10 mouse cellular contexts compared by ENCODE assay signal in genomic region chr7:134408641-134409040, GRCm38 (mm10). TPM values are rescaled to one million over a fixed set of nuclear protein-coding genes. Genes with fewer than 3 reads are reported as not detected.
DNase-seq lines count a peak whose midpoint lies in the region; ATAC-seq lines count a peak whose summit lies in the region.
"Had no signal": no experiment of that assay in that cellular context is flagged by ENCODE, and none has a peak within 500 bp of the region (broad histone marks: within the 10 kb centered on the region; RNA-seq: fewer than 3 reads in every experiment).

No protein-coding gene starts in this region.

- H3K9me3 ChIP-seq in hindbrain, embryonic 16.5 days (ENCODE audit: control insufficient read depth, low read length) = no peaks in the 10 kb centered on the region
- no peaks in the 10 kb centered on the region for H3K9me3 ChIP-seq in hindbrain, embryonic 10.5 days
- H3K9me3 ChIP-seq in neural tube, embryonic 15.5 days (replicated peaks) = no peaks in the 10 kb centered on the region
- H3K9me3 ChIP-seq: embryonic facial prominence, embryonic 12.5 days had no signal

- no peak for DNase-seq in hindbrain, embryonic 10.5 days (ENCODE audit: low spot score)
- peak; percentile 80 for DNase-seq in brain, adult 2 months (ENCODE audit: low read depth, low spot score)
- peak; percentile 56 for DNase-seq in cerebellum, adult 8-10 months
- DNase-seq in kidney, postnatal 14 days = peak; percentile 44
- no peak for DNase-seq in lung, postnatal 4 days
- DNase-seq: heart, adult 11 months had no signal

- ATAC-seq in hindbrain, embryonic 16.5 days = peak; percentile 67; the same call in 1 of the 2 replicates
- no peak for ATAC-seq in neural tube, embryonic 15.5 days (ENCODE audit: low FRiP score)

- no peaks in the 10 kb centered on the region for H3K36me3 ChIP-seq in hindbrain, embryonic 16.5 days (ENCODE audit: control insufficient read depth, insufficient read depth, low read length)
- H3K36me3 ChIP-seq in hindbrain, embryonic 10.5 days = no peaks in the 10 kb centered on the region
- no peaks in the 10 kb centered on the region for H3K36me3 ChIP-seq in neural tube, embryonic 15.5 days
- H3K36me3 ChIP-seq: embryonic facial prominence, embryonic 12.5 days had no signal

- H3K27me3 ChIP-seq in hindbrain, embryonic 16.5 days (replicated peaks; ENCODE audit: control insufficient read depth, insufficient read depth, low read length) = peaks cover 2% of the 10 kb centered on the region
- H3K27me3 ChIP-seq in hindbrain, embryonic 10.5 days (ENCODE audit: insufficient read depth, poor library complexity, severe bottlenecking) = no peaks in the 10 kb centered on the region
- 0 out of 2 replicates have a peak, but pooled peaks cover 2% of the 10 kb centered on the region for H3K27me3 ChIP-seq in neural tube, embryonic 15.5 days (replicated peaks)

- no peak overlapping the region for H3K4me2 ChIP-seq in hindbrain, embryonic 16.5 days (ENCODE audit: low read length)
- no peak overlapping the region for H3K4me2 ChIP-seq in neural tube, embryonic 15.5 days
- H3K4me2 ChIP-seq: embryonic facial prominence, embryonic 12.5 days had no signal

- WGBS in hindbrain, embryonic 16.5 days = 65% methylated on average over 13 of the region's 13 CpGs
- 87% methylated on average over 13 of the region's 13 CpGs for WGBS in hindbrain, embryonic 10.5 days
- WGBS in neural tube, embryonic 15.5 days = 76% methylated on average over 13 of the region's 13 CpGs

- no peak overlapping the region for H3K4me3 ChIP-seq in hindbrain, embryonic 16.5 days (ENCODE audit: low read length)
- no peak overlapping the region for H3K4me3 ChIP-seq in hindbrain, embryonic 10.5 days
- no peak overlapping the region for H3K4me3 ChIP-seq in neural tube, embryonic 15.5 days (replicated peaks)
- H3K4me3 ChIP-seq: embryonic facial prominence, embryonic 12.5 days had no signal

- H3K9ac ChIP-seq in hindbrain, embryonic 16.5 days (ENCODE audit: low read depth, low read length) = no peak overlapping the region
- H3K9ac ChIP-seq in neural tube, embryonic 15.5 days (replicated peaks) = no peak overlapping the region
- H3K9ac ChIP-seq: embryonic facial prominence, embryonic 12.5 days had no signal

- no peak overlapping the region for H3K27ac ChIP-seq in hindbrain, embryonic 16.5 days (ENCODE audit: low read depth, low read length)
- H3K27ac ChIP-seq in hindbrain, embryonic 10.5 days = no peak overlapping the region
- no peak overlapping the region for H3K27ac ChIP-seq in neural tube, embryonic 15.5 days (replicated peaks)
- H3K27ac ChIP-seq: embryonic facial prominence, embryonic 12.5 days; kidney, postnatal 0 days had no signal

- peaks cover 6% of the 10 kb centered on the region; the same call in 1 of the 2 replicates for H3K4me1 ChIP-seq in hindbrain, embryonic 16.5 days (ENCODE audit: control insufficient read depth, insufficient read depth, low read depth, low read length)
- 0 out of 2 replicates have a peak, but pooled peaks cover 2% of the 10 kb centered on the region for H3K4me1 ChIP-seq in hindbrain, embryonic 10.5 days (replicated peaks)
- peaks cover 24% of the 10 kb centered on the region for H3K4me1 ChIP-seq in neural tube, embryonic 15.5 days
- H3K4me1 ChIP-seq: embryonic facial prominence, embryonic 12.5 days had no signal

RNA-seq across cellular contexts. Expression of gene D7Ertd443e, which starts 23.2 kb away (rescaled TPM):
- polyA plus RNA-seq in hindbrain, embryonic 16.5 days (2015; fragmentation: Nextera tagmentation; extraction: Ambion mirVana) = 0.06 and 0.19 TPM in 2 replicates
- 0.24 TPM in 1 of 2 replicates, not detected in the other for polyA plus RNA-seq in hindbrain, embryonic 10.5 days (2016; fragmentation: Nextera tagmentation; extraction: Ambion mirVana)
- polyA plus RNA-seq in neural tube, embryonic 15.5 days (2015; fragmentation: Nextera tagmentation; extraction: Ambion mirVana) = 0.19 and 0.35 TPM in 2 replicates

Comparison
In these comparisons a context has a peak if more than half of its experiments do, and no peak if none do; other contexts are left out.
1. DNase-seq: peak in brain, adult 2 months (single experiment), cerebellum, adult 8-10 months (single experiment) and kidney, postnatal 14 days (single experiment); none in hindbrain, embryonic 10.5 days (single experiment) and lung, postnatal 4 days (0 of 2).